Mouse (Mus musculus) heart, embryonic 10.5 days (tissue): Measurements from ENCODE around the gene Ccdc154. TPM values are rescaled to one million over a fixed set of nuclear protein-coding genes. Genes with fewer than 3 reads are reported as not detected.
"Not testable (repeated sequence)": the region's sequence is repeated elsewhere in the genome, so short reads cannot be mapped to it uniquely, and the experiment has no call there.

Experiments
- DNase-seq: peaks from one replicate; pipeline ENCODE4 v3.0.0-alpha.2; 2017; ENCODE audit warnings: low spot score
- H3K27ac ChIP-seq: fragments of 300-500 bp; sonication (generic); 2 replicates; pipeline ENCODE4 v1.5.1; 2016; ENCODE audit warnings: mild to moderate bottlenecking
- H3K27me3 ChIP-seq: fragments of 300-500 bp; sonication (generic); 2 replicates; pipeline ENCODE4 v1.6.1; 2016; ENCODE audit warnings: mild to moderate bottlenecking; ENCODE audit not compliant: poor library complexity, insufficient read depth, severe bottlenecking
- H3K36me3 ChIP-seq: fragments of 300-500 bp; sonication (generic); 2 replicates; pipeline ENCODE4 v1.6.1; 2016; ENCODE audit warnings: mild to moderate bottlenecking, moderate library complexity
- H3K4me1 ChIP-seq: fragments of 300-500 bp; sonication (generic); 2 replicates; pipeline ENCODE4 v1.6.1; 2016; ENCODE audit warnings: mild to moderate bottlenecking
- H3K4me3 ChIP-seq: fragments of 300-500 bp; sonication (generic); 2 replicates; pipeline ENCODE4 v1.5.1; 2016; ENCODE audit warnings: mild to moderate bottlenecking, moderate library complexity
- H3K9me3 ChIP-seq: fragments of 300-500 bp; sonication (generic); 2 replicates; pipeline ENCODE4 v1.6.1; 2016; ENCODE audit warnings: mild to moderate bottlenecking, moderate library complexity
- WGBS: fragments of 180-500 bp; shearing (Covaris S2); methylation state at CpG from one replicate; pipeline ENCODE4 v1.1.7; 2016; 5-methylcytosine and 5-hydroxymethylcytosine counted together
- polyA plus RNA-seq: library from polyadenylated mRNA; unstranded; fragments of >200 nt; fragmentation: Nextera tagmentation; extraction: Ambion mirVana; gene quantifications from 2 replicates; pipeline ENCODE4 v1.2.1, GENCODE M21; 2016

Gene Ccdc154
- polyA plus RNA-seq: not detected in 2 replicates

DNA sequence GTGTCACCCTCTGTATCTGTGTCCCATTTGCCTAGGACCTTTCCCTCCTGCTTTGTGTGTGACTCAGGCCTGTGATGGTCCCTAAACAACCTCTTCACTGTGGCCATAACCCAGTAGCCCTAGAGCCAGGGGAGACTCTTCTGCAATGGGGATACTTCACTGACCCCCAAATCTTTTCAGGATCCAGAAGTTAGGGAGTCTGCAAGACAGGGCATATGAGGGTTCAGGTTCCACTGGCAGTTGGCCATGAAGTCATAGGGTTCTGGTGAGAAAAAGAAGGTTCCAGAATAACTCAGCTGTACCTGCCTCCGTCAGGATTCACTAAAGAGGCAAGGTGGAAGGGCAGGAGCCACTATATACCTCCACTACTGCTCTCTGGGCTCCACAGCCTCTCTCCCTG, at the start of gene Ccdc154:
Gene Ccdc154 (plus strand): TSS at position 301 of the 400 bp plus-strand sequence.
- 84% methylated on average over 1 of the region's 1 CpGs for WGBS

DNA sequence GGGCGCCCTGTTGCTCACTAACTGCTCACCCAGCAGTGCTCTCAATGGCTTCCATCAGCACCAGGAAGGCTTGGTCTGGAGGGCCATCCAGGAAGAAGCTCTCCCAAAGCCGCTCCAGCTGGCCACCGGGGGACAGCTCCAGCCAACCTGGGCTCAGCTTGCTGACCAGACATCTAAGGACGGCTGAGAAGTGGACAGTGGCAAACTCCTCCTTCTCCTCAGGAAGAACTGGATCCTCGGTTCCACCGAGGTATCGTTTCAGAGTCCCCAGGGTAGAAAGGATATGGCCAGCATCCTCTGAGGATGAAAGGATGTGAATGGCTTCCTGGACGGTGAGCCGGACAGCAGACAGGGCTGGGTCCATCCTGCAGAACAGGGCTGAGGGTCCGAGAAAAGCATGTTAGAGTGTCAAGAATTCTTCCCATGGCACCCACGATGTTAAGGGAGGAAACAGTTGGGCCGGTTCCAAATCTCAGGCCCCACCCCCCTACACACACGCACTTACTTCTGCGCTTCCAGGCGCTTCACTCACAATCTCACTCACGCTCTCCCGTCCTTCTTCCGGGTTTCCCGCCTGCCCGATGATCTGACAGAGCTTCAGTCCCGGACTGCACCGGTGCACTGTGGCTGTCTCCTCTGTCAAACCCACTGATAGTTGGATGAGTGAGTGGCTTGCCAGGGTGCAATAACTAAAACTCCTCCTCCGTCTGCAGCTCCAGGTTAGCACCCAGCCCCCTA, 47.2 kb upstream of the Ccdc154 start:
- Histone ChIP-seq H3K27me3 (no peaks in the 10 kb centered on the region), H3K4me3 (peak overlapping the region; percentile 70), H3K36me3 (peaks cover 34% of the 10 kb centered on the region), H3K4me1 (peaks cover 17% of the 10 kb centered on the region), H3K9me3 (no peaks in the 10 kb centered on the region), H3K27ac (peak overlapping the region; percentile 96)
- DNase-seq: no peak
- WGBS: 10% methylated on average over 23 of the region's 23 CpGs

More for the DNA sequence above, at the start of gene Ccdc154:
- DNase-seq: no peak
- H3K9me3 ChIP-seq: no peaks in the 10 kb centered on the region
- H3K36me3 ChIP-seq: peaks cover 42% of the 10 kb centered on the region
- H3K27ac ChIP-seq: no peak within 1 kb of the TSS
- no peaks in the 10 kb centered on the region for H3K27me3 ChIP-seq
- H3K4me3 ChIP-seq: no peak within 1 kb of the TSS
- H3K4me1 ChIP-seq: 0 out of 2 replicates have a peak, but pooled peaks cover 3% of the 10 kb centered on the region

DNA sequence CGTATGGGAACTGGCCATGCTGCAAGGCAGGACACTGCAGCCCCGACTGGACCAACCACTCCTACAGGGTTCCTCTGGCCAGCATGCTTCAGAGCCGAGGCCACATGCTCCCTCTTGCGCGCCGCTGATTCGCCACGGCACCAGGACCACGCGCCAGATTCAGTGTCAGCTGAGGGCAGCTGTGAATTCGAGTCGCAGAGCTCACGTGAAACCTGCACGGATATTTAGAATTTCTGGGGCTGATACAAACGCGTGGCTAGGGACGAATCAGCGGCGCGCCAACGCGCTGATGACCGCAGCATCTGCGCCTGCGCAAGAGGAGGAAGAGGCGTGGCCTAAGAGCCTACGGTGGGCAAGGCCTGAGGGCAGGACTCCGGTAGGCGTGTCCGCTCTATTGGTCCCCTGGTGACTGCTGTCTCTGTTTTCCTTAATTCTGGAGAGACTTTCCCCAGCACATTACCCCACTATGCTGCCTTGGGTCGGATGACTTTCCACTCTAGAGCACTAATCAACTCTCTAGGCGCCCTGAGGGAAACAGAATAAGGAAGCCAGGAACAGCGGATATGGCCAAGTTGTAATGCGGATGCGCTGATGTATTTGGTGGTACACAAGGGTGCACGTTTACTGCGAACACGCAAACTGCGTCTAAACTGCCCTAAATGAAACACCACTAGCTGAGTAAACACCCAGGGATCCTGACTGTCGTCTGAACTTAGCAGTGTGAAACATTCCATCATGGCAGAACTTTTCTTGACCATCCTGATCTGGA, 46.4 kb upstream of the Ccdc154 start, which contains the start of gene Telo2:
Gene Telo2 (minus strand): TSS at position 304 of the 769 bp plus-strand sequence.
- DNase-seq: peak; percentile 96
- H3K36me3 ChIP-seq: peaks cover 26% of the 10 kb centered on the region
- H3K4me3 ChIP-seq: peak within 1 kb of the TSS; percentile 70
- H3K4me1 ChIP-seq: peaks cover 17% of the 10 kb centered on the region
- H3K27me3 ChIP-seq: no peaks in the 10 kb centered on the region
- peak within 1 kb of the TSS; percentile 96 for H3K27ac ChIP-seq
- no peaks in the 10 kb centered on the region for H3K9me3 ChIP-seq
- 5% methylated on average over 40 of the region's 40 CpGs for WGBS

DNA sequence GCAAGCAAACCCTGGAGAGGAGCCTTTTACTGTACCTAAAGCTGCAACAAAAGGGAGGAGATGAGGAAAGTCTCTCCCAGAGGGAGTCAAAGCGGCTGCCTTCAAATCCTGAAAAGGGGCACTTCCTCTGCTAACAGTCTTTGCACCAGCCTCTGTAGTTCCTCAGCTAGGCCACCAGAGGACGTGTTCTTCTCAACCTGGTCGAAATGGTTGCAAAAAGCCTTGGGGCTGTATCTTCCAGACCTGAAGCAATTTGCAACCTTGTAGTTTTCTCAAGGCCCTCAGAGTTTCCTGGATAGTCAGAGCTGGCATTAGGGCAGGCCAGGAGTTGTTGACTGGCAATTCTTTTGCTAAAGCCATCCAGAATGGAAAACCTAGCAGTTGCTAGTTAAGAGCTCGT, 45.0 kb upstream of the Ccdc154 start:
- no peak for DNase-seq
- H3K4me3 ChIP-seq: no peak overlapping the region
- peaks cover 14% of the 10 kb centered on the region; the same call in 1 of the 2 replicates for H3K36me3 ChIP-seq
- H3K27me3 ChIP-seq: peaks cover 1% of the 10 kb centered on the region; the same call in 1 of the 2 replicates
- WGBS: 30% methylated on average over 4 of the region's 4 CpGs
- H3K9me3 ChIP-seq: no peaks in the 10 kb centered on the region
- no peak overlapping the region for H3K27ac ChIP-seq
- peaks cover 17% of the 10 kb centered on the region for H3K4me1 ChIP-seq

DNA sequence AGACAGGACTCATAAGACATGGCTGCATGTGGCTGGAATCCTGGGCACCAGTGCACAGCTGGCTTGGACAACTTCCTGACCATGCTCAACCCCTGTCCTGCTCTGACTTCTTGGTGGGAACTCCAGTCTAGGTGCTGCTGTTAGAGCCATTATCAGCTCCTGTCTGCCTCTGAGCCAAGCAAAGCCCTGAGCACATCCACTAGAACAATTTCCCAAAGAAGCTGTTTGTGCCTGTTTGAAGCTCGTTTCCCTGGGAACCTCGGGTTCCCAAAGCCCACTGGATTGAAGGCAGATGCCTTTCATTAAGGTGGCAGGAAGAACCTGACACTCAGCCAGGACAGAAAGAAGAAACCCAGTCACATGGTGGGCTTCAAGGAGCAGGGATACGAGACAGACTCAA, 41.9 kb upstream of the Ccdc154 start, which contains the start of gene Ptx4:
Gene Ptx4 (plus strand): TSS at position 355 of the 400 bp plus-strand sequence.
- H3K4me3 ChIP-seq: no peak within 1 kb of the TSS
- no peak within 1 kb of the TSS for H3K27ac ChIP-seq
- H3K36me3 ChIP-seq: no peaks in the 10 kb centered on the region
- no peak for DNase-seq
- peaks cover 13% of the 10 kb centered on the region; the same call in 1 of the 2 replicates for H3K27me3 ChIP-seq
- no peaks in the 10 kb centered on the region for H3K9me3 ChIP-seq
- H3K4me1 ChIP-seq: peaks cover 5% of the 10 kb centered on the region; the same call in 1 of the 2 replicates
- 33% methylated on average over 3 of the region's 3 CpGs for WGBS

DNA sequence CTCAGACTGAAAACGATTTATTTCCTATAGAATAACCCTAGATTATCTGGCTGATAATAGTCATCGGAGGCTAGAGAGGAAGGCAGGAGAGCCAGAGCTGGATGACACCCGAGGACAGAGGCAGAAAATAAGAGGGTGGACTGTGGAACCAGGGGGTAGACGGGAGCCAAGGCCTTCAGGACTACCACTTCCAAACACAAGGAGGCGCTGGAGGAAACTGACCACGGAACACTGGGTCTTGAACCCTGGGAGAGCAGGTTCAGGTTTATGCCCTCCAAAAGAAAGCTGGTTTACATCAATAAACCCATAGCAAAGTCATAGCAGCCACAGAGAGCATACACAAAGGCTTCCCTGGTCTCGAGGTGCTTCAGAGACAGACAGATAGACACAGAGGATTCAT, 38.3 kb upstream of the Ccdc154 start:
- DNase-seq: no peak
- Histone ChIP-seq H3K27me3 (peaks cover 13% of the 10 kb centered on the region; the same call in 1 of the 2 replicates), H3K4me3 (no peak overlapping the region), H3K36me3 (no peaks in the 10 kb centered on the region), H3K27ac (no peak overlapping the region), H3K9me3 (no peaks in the 10 kb centered on the region), H3K4me1 (peaks cover 13% of the 10 kb centered on the region)
- WGBS: 24% methylated on average over 7 of the region's 7 CpGs

DNA sequence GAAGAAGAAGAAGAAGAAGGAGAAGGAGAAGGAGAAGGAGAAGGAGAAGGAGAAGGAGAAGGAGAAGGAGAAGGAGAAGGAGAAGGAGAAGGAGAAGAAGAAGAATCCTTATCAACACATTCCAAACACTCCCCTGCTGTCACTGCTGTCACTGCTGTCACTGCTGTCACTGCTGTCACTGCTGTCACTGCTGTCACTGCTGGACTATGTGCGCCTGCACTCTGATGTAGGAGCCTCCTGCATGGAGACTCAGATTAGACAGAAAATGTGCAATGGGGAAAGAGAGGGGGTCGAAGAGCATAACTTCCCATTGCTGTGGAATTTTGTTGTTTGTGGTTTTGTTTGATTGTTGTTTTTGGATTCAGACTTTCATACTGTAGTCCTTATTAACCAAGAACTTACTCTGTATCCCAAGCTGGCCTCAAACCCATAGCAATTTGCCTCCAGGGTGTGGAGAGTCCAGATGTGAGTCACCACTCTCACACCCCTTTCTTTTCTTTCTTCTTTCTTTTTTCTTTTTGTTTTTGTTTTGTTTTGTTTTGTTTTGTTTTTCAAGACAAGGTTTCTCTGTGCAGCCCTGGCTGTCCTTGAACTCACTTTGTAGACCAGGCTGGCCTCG, 36.7 kb upstream of the Ccdc154 start:
- peak; percentile 75 for DNase-seq
- 59% methylated on average over 3 of the region's 3 CpGs for WGBS
- Histone ChIP-seq H3K4me1 (peaks cover 13% of the 10 kb centered on the region), H3K27me3 (peaks cover 13% of the 10 kb centered on the region; the same call in 1 of the 2 replicates), H3K27ac (0 out of 2 replicates have a peak overlapping the region, but pooled peaks have one; percentile 22)
- not testable (repeated sequence) for H3K4me3 ChIP-seq, H3K9me3 ChIP-seq, H3K36me3 ChIP-seq

DNA sequence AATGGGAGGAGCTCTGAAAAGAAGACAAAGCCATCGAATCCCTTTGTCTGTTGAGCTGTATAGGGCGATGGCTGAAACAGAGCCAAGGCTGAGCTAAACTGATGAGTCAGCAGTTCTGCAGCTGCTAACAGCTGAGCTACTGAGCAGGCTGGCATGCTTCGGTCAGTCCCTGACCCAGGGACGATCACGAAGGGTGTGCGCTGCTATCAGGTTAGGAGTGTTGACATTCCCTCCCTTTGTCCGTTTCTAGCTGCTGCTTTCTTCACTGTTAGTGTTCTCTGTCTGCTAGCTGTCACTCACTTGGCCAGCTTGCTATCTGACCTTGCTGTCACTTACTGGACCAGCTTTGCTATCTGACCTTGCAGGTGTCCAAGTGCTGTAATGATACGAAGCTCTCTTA, 35.2 kb upstream of the Ccdc154 start:
- Histone ChIP-seq H3K27me3 (peaks cover 13% of the 10 kb centered on the region; the same call in 1 of the 2 replicates), H3K9me3 (no peaks in the 10 kb centered on the region), H3K36me3 (no peaks in the 10 kb centered on the region), H3K4me3 (no peak overlapping the region), H3K4me1 (peaks cover 13% of the 10 kb centered on the region), H3K27ac (peak overlapping the region; percentile 47; the same call in 1 of the 2 replicates)
- peak; percentile 93 for DNase-seq
- 23% methylated on average over 8 of the region's 8 CpGs for WGBS

GRCm38 (mm10) chr17:25127681-25128080, 34.6 kb upstream of the Ccdc154 start:
- no peak for DNase-seq
- Histone ChIP-seq H3K9me3 (no peaks in the 10 kb centered on the region), H3K36me3 (no peaks in the 10 kb centered on the region), H3K27ac (peak overlapping the region; percentile 47; the same call in 1 of the 2 replicates), H3K4me3 (no peak overlapping the region), H3K27me3 (peaks cover 8% of the 10 kb centered on the region; the same call in 1 of the 2 replicates), H3K4me1 (peaks cover 13% of the 10 kb centered on the region)
- WGBS: 49% methylated on average over 9 of the region's 9 CpGs

DNA sequence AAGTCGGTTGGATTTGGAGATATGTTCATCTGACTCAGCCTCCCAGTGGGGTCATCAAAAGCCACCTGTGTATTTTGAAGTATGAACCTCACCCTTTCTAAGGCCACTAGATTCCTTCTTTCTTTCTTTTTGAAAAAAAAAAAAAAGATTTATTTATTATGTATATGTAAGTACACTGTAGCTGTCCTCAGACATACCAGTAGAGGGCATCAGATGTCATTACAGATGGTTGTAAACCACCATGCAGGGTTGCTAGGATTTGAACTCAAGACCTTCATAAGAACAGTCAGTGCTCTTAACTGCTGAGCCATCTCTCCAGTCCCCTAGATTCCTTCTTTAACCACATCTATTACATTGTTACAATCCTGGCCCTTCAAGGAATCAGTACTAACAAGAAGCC, 32.2 kb upstream of the Ccdc154 start:
- WGBS: 85% methylated on average over 1 of the region's 1 CpGs

GRCm38 (mm10) chr17:25133275-25133698, 29.0 kb upstream of the Ccdc154 start, which contains the start of gene Clcn7:
Gene Clcn7 (plus strand): TSS chr17:25133391.
- H3K9me3 ChIP-seq: no peaks in the 10 kb centered on the region
- peaks cover 12% of the 10 kb centered on the region for H3K4me1 ChIP-seq
- under 1% methylated on average over 40 of the region's 40 CpGs for WGBS
- H3K4me3 ChIP-seq: peak within 1 kb of the TSS; percentile 94
- peak within 1 kb of the TSS; percentile 87 for H3K27ac ChIP-seq
- H3K27me3 ChIP-seq: no peaks in the 10 kb centered on the region
- peaks cover 3% of the 10 kb centered on the region; the same call in 1 of the 2 replicates for H3K36me3 ChIP-seq
- DNase-seq: peak; percentile 97

More for the DNA sequence above, 32.2 kb upstream of the Ccdc154 start:
- no peak overlapping the region for H3K4me3 ChIP-seq
- H3K27ac ChIP-seq: no peak overlapping the region
- no peaks in the 10 kb centered on the region for H3K27me3 ChIP-seq
- no peak for DNase-seq
- no peaks in the 10 kb centered on the region for H3K9me3 ChIP-seq
- H3K36me3 ChIP-seq: no peaks in the 10 kb centered on the region
- peaks cover 25% of the 10 kb centered on the region for H3K4me1 ChIP-seq

- 81% methylated on average over 6 of the region's 6 CpGs for WGBS
- H3K9me3 ChIP-seq: no peaks in the 10 kb centered on the region
These were observed 26.6 kb upstream of the Ccdc154 start for GRCm38 (mm10) chr17:25135622-25136021.

More at GRCm38 (mm10) chr17:25135622-25136021, 26.6 kb upstream of the Ccdc154 start:
- H3K4me1 ChIP-seq: peaks cover 12% of the 10 kb centered on the region
- H3K27me3 ChIP-seq: no peaks in the 10 kb centered on the region
- H3K36me3 ChIP-seq: peaks cover 6% of the 10 kb centered on the region; the same call in 1 of the 2 replicates
- no peak overlapping the region for H3K4me3 ChIP-seq
- no peak overlapping the region for H3K27ac ChIP-seq
- DNase-seq: no peak
